Mouse (Mus musculus) intestine, embryonic 15.5 days (tissue): ENCODE data around the gene Abcg4. TPM values are rescaled to one million over a fixed set of nuclear protein-coding genes. Genes with fewer than 3 reads are reported as not detected.

ENCODE experiments used
- ATAC-seq: fragments of 200-750 bp; cut with Nextera tagmentation; 2 replicates; pipeline ENCODE4 v1.8.0; 2017; ENCODE audit warnings: moderate TSS enrichment, moderate library complexity
- H3K27ac ChIP-seq: fragments of 300-500 bp; sonication (generic); 2 replicates; pipeline ENCODE4 v1.5.1; 2015; ENCODE audit warnings: mild to moderate bottlenecking, inconsistent platforms
- H3K27me3 ChIP-seq: fragments of 300-500 bp; sonication (generic); replicated peaks from 2 replicates; pipeline ENCODE4 v1.6.1; 2015; ENCODE audit warnings: inconsistent platforms
- H3K36me3 ChIP-seq: fragments of 300-500 bp; sonication (generic); 2 replicates; pipeline ENCODE4 v1.6.1; 2015; ENCODE audit warnings: inconsistent platforms
- H3K4me1 ChIP-seq: fragments of 300-500 bp; sonication (generic); replicated peaks from 2 replicates; pipeline ENCODE4 v1.6.1; 2015; ENCODE audit warnings: inconsistent platforms
- H3K4me2 ChIP-seq: fragments of 300-500 bp; sonication (generic); replicated peaks from 2 replicates; pipeline ENCODE4 v1.6.1; 2015; ENCODE audit warnings: mild to moderate bottlenecking, inconsistent platforms
- H3K4me3 ChIP-seq: fragments of 300-500 bp; sonication (generic); replicated peaks from 2 replicates; pipeline ENCODE4 v1.5.1; 2015; ENCODE audit warnings: inconsistent platforms
- H3K9ac ChIP-seq: fragments of 300-500 bp; sonication (generic); 2 replicates; pipeline ENCODE4 v1.6.1; 2015; ENCODE audit warnings: inconsistent platforms
- H3K9me3 ChIP-seq: fragments of 300-500 bp; sonication (generic); 2 replicates; pipeline ENCODE4 v1.6.1; 2016; ENCODE audit warnings: inconsistent platforms
- WGBS: fragments of 180-500 bp; shearing (Covaris S2); methylation state at CpG from one replicate; pipeline ENCODE4 v1.1.7; 2015; 5-methylcytosine and 5-hydroxymethylcytosine counted together
- polyA plus RNA-seq: library from polyadenylated mRNA; unstranded; fragments of >200 nt; fragmentation: Nextera tagmentation; extraction: Ambion mirVana; gene quantifications from 2 replicates; pipeline ENCODE4 v1.2.1, GENCODE M21; 2015

Gene Abcg4
- polyA plus RNA-seq, 1 experiment from 2014 or later: 2.5 TPM

GRCm38 (mm10) chr9:44318076-44318825 lies 29.8 kb upstream of the Abcg4 start:
- Histone ChIP-seq H3K4me2 (peak overlapping the region; percentile 86), H3K9ac (peak overlapping the region; percentile 83; the same call in 1 of the 2 replicates), H3K9me3 (no peaks in the 10 kb centered on the region), H3K27me3 (no peaks in the 10 kb centered on the region), H3K27ac (peak overlapping the region; percentile 55; the same call in 1 of the 2 replicates), H3K4me1 (peaks cover 25% of the 10 kb centered on the region), H3K4me3 (peak overlapping the region; percentile 97), H3K36me3 (peaks cover 21% of the 10 kb centered on the region)
- WGBS: 55% methylated on average over 5 of the region's 5 CpGs
- peak; percentile 21; the same call in 1 of the 2 replicates for ATAC-seq

- no peak overlapping the region for H3K27ac ChIP-seq
- ATAC-seq: no peak
- peaks cover 24% of the 10 kb centered on the region for H3K36me3 ChIP-seq
- H3K9ac ChIP-seq: no peak overlapping the region
- peak overlapping the region; percentile 86; the same call in 1 of the 2 replicates for H3K4me2 ChIP-seq
- H3K9me3 ChIP-seq: no peaks in the 10 kb centered on the region
- H3K4me3 ChIP-seq: no peak overlapping the region
- peaks cover 25% of the 10 kb centered on the region for H3K4me1 ChIP-seq
- no peaks in the 10 kb centered on the region for H3K27me3 ChIP-seq
- 71% methylated on average over 4 of the region's 4 CpGs for WGBS
These were observed 29.0 kb upstream of the Abcg4 start for GRCm38 (mm10) chr9:44317452-44317851.

GRCm38 (mm10) chr9:44314910-44315309 lies 26.5 kb upstream of the Abcg4 start:
- Histone ChIP-seq H3K9ac (no peak overlapping the region), H3K4me2 (no peak overlapping the region)
- no peak for ATAC-seq

GRCm38 (mm10) chr9:44314257-44314547 lies 25.8 kb upstream of the Abcg4 start:
- Histone ChIP-seq H3K27me3 (no peaks in the 10 kb centered on the region), H3K9ac (no peak overlapping the region), H3K9me3 (no peaks in the 10 kb centered on the region), H3K4me1 (peaks cover 28% of the 10 kb centered on the region), H3K27ac (no peak overlapping the region), H3K4me3 (no peak overlapping the region), H3K4me2 (no peak overlapping the region), H3K36me3 (peaks cover 24% of the 10 kb centered on the region)
- ATAC-seq: no peak
- WGBS: 71% methylated on average over 4 of the region's 4 CpGs

More at GRCm38 (mm10) chr9:44314910-44315309, 26.5 kb upstream of the Abcg4 start:
- H3K9me3 ChIP-seq: no peaks in the 10 kb centered on the region
- WGBS: 91% methylated on average over 18 of the region's 18 CpGs
- no peak overlapping the region for H3K27ac ChIP-seq
- H3K4me3 ChIP-seq: no peak overlapping the region
- peaks cover 24% of the 10 kb centered on the region for H3K36me3 ChIP-seq
- H3K4me1 ChIP-seq: peaks cover 30% of the 10 kb centered on the region
- no peaks in the 10 kb centered on the region for H3K27me3 ChIP-seq

GRCm38 (mm10) chr9:44313476-44314256 lies 25.3 kb upstream of the Abcg4 start:
- Histone ChIP-seq H3K27ac (no peak overlapping the region), H3K9me3 (no peaks in the 10 kb centered on the region), H3K4me2 (no peak overlapping the region), H3K4me1 (peaks cover 23% of the 10 kb centered on the region), H3K36me3 (peaks cover 24% of the 10 kb centered on the region), H3K4me3 (no peak overlapping the region), H3K9ac (no peak overlapping the region), H3K27me3 (no peaks in the 10 kb centered on the region)
- ATAC-seq: no peak
- WGBS: 79% methylated on average over 19 of the region's 19 CpGs

GRCm38 (mm10) chr9:44311136-44312134 lies 23.0 kb upstream of the Abcg4 start:
- Histone ChIP-seq H3K4me2 (peak overlapping the region; percentile 50), H3K4me3 (0 out of 2 replicates have a peak overlapping the region, but pooled peaks have one; percentile 4), H3K4me1 (peaks cover 11% of the 10 kb centered on the region), H3K27me3 (no peaks in the 10 kb centered on the region), H3K27ac (0 out of 2 replicates have a peak overlapping the region, but pooled peaks have one; percentile 5), H3K9ac (peak overlapping the region; percentile 14; the same call in 1 of the 2 replicates), H3K36me3 (peaks cover 22% of the 10 kb centered on the region), H3K9me3 (no peaks in the 10 kb centered on the region)
- ATAC-seq: peak; percentile 79
- 13% methylated on average over 27 of the region's 27 CpGs for WGBS

GRCm38 (mm10) chr9:44310750-44311135 lies 22.3 kb upstream of the Abcg4 start:
- Histone ChIP-seq H3K36me3 (peaks cover 19% of the 10 kb centered on the region), H3K4me1 (peaks cover 11% of the 10 kb centered on the region), H3K4me3 (0 out of 2 replicates have a peak overlapping the region, but pooled peaks have one; percentile 4), H3K9me3 (no peaks in the 10 kb centered on the region), H3K4me2 (peak overlapping the region; percentile 50), H3K27ac (0 out of 2 replicates have a peak overlapping the region, but pooled peaks have one; percentile 5), H3K9ac (0 out of 2 replicates have a peak overlapping the region, but pooled peaks have one; percentile 14), H3K27me3 (no peaks in the 10 kb centered on the region)
- 41% methylated on average over 10 of the region's 10 CpGs for WGBS
- no peak; the same call in 1 of the 2 replicates for ATAC-seq

GRCm38 (mm10) chr9:44309756-44310155 lies 21.3 kb upstream of the Abcg4 start:
- Histone ChIP-seq H3K27ac (no peak overlapping the region), H3K4me2 (no peak overlapping the region), H3K9ac (no peak overlapping the region), H3K27me3 (no peaks in the 10 kb centered on the region), H3K36me3 (peaks cover 12% of the 10 kb centered on the region), H3K4me1 (peaks cover 11% of the 10 kb centered on the region), H3K9me3 (no peaks in the 10 kb centered on the region), H3K4me3 (no peak overlapping the region)
- WGBS: 56% methylated on average over 3 of the region's 3 CpGs
- no peak for ATAC-seq

GRCm38 (mm10) chr9:44307248-44307647 lies 18.8 kb upstream of the Abcg4 start:
- no peak for ATAC-seq

GRCm38 (mm10) chr9:44306532-44306931 lies 18.1 kb upstream of the Abcg4 start:
- Histone ChIP-seq H3K4me3 (no peak overlapping the region), H3K9ac (no peak overlapping the region), H3K27me3 (no peaks in the 10 kb centered on the region), H3K4me2 (no peak overlapping the region), H3K36me3 (peaks cover 3% of the 10 kb centered on the region; the same call in 1 of the 2 replicates), H3K4me1 (peaks cover 15% of the 10 kb centered on the region), H3K9me3 (no peaks in the 10 kb centered on the region), H3K27ac (no peak overlapping the region)
- 89% methylated on average over 6 of the region's 6 CpGs for WGBS
- no peak for ATAC-seq

More at GRCm38 (mm10) chr9:44307248-44307647, 18.8 kb upstream of the Abcg4 start:
- 69% methylated on average over 2 of the region's 2 CpGs for WGBS
- Histone ChIP-seq H3K36me3 (peaks cover 3% of the 10 kb centered on the region; the same call in 1 of the 2 replicates), H3K4me3 (no peak overlapping the region), H3K9ac (no peak overlapping the region), H3K9me3 (no peaks in the 10 kb centered on the region), H3K27me3 (no peaks in the 10 kb centered on the region), H3K4me1 (peaks cover 17% of the 10 kb centered on the region), H3K27ac (no peak overlapping the region), H3K4me2 (no peak overlapping the region)

GRCm38 (mm10) chr9:44305466-44306079 lies 17.2 kb upstream of the Abcg4 start, which contains the start of gene Hinfp:
Gene Hinfp (minus strand): TSS chr9:44305671.
- H3K4me1 ChIP-seq: 0 out of 2 replicates have a peak, but pooled peaks cover 6% of the 10 kb centered on the region
- peak within 1 kb of the TSS; percentile 97 for H3K9ac ChIP-seq
- peak; percentile 100 for ATAC-seq
- H3K27ac ChIP-seq: peak within 1 kb of the TSS; percentile 81
- peak within 1 kb of the TSS; percentile 98 for H3K4me3 ChIP-seq
- peak within 1 kb of the TSS; percentile 64 for H3K4me2 ChIP-seq
- no peaks in the 10 kb centered on the region for H3K27me3 ChIP-seq
- H3K36me3 ChIP-seq: peaks cover 6% of the 10 kb centered on the region; the same call in 1 of the 2 replicates
- under 1% methylated on average over 54 of the region's 54 CpGs for WGBS
- no peaks in the 10 kb centered on the region for H3K9me3 ChIP-seq
